Mouse (Mus musculus): ENCODE measurements around the gene Ttll10.
A peak's percentile ranks its signal among the peaks of the same experiment; 100 is the strongest.

Gene Ttll10

DNA sequence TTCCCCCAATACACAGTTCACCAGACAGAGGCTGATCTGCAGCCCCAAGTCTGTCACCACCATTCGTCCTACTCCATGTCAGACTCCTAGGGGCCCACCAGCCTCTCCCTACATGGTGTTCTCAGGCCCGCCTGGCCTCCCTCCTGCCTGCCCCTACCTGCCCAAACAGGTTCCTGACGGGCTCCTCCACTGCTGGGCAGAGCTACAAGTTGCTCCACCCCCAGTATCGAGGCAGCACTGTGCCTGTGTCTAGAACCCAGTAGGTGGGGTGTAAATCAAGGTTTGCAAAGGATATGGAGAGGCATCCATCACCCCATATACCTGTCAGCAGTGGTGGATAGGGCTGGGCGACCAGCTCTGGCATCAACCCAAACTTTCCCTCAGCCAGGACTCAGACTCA is at the start of gene Ttll10:
Gene Ttll10, minus strand, starts transcription at position 154 of the 400 bp plus-strand sequence.
- no peak for DNase-seq (ENCODE audit: low read depth, low spot score)

DNA sequence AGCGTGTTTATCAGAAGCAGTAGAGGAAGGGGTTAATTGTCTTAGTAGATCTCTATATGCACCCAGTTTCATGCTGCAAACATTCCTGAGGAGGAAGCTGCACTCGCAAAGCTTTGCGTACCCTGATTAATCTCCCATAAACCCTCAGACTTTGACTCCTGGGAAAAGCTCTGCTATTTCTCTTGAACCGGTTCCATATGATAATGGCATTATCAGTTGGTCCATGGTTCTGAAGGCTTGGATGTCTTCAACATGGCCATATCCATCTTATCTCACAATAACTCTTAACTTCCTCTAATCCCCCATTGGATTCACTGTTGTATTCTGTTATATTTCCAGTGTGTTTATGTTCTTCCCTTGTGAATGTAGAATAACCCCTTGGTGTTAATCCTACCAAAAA is 44.1 kb upstream of the Ttll10 start:
- DNase-seq (ENCODE audit: low read depth, low spot score): no peak

DNA sequence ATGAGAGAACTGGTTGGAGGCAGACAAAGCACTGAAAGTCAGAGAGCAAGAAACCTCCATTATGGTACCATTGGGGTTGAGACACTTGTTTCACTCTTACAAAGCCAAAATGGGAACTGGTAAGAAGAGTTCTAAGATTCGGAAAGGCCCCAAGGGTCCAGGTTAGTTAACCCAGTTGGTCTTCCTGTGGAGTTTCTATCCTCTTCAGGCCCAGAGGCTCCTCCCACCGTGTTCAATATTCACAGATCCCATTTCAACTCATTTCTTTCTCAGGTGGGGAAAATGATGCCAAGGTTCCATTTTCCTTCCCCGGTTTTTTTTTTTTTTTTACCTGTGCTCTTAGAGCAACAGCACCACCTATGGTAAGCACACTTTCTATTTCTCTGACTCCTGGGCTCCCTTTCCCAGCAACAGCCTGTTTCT is 42.3 kb upstream of the Ttll10 start:
- peak; percentile 8 for DNase-seq (ENCODE audit: low read depth, low spot score)

DNA sequence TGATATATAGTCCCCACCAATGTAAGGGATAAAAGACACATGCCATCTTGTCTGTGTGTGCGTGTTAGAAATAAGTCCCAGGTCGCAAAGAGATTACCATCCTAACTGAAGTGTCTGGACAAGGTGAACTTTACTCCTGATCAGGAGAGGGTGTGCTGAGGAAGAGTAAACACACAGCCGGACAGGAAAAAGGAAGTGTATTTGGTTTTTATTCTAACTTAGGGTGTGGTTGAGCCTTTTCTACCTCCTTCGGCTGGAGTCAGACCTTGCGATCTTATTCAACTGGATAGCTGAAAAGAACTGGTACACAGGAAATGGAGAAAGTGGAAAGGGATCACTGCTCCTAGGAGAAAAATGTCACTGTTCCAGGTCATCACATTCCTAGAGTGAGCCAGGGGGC is 41.3 kb upstream of the Ttll10 start:
- DNase-seq (ENCODE audit: low read depth, low spot score): no peak

DNA sequence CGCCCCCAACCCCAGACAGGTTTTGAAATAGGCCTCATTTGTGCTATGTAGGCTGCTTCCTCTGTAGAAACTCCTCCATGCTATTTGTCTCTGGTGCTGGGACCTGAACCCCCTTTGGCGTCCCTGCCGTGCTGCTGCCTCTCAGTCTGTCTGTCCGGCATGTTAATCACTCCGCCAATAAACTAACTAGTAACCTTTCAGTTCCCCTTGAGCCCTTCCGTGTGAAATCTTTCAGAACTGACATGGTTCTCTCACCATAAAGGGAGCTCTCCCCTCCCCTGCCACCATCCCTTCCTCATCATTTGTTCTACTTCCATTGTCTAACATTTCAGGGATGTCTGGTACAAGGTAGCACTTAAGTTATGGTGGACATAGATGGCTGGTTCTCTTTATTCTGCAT is 40.2 kb upstream of the Ttll10 start:
- DNase-seq (ENCODE audit: low read depth, low spot score): no peak

DNA sequence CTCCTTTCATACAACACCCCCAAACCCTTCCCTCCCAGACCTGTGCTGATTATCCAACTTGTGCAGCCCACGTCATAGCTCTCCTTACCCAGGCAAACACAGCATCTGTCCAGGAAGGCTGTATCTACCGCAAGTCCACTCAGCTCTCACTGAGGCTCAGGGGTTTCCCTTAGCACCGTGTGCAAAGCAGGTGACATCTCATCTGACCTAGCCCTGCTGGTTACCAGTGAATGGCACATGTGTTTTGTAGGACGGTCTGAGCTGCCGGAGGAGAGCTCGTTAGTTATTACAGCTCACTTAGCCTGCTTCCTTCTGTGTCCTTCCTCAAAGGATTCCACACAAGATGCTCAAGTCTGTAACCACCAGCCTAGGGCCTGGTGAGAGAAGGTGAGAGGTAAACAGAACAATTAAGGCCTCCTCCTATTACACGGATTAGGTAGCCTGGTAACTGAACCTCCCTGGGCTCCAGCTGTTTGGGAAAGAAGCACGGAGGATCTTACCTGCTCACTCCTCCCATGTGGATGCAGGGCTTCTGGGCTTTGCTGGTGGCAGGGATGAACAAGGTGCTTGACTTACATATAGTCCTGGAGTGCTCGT is 38.7 kb upstream of the Ttll10 start:
- DNase-seq (ENCODE audit: low read depth, low spot score): no peak

DNA sequence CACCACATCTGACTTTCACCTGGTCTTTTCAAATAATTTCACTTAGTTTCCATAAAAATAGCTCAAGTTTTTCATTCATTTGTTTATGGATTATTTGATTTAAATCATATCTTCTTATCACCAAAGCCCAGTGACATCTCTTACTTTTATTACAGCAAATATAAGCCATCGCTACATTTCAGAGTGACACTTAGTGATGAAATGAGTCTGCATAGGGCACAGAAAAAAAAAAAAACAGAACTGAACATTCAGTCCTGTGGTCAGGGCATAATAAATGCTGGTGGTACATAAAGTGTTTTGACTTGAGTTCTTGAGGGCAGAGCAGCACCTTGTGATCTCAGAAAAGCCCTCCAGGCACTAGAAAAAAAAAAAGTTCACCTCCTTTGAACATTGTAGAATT is 37.0 kb upstream of the Ttll10 start:
- DNase-seq (ENCODE audit: low read depth, low spot score): no peak

DNA sequence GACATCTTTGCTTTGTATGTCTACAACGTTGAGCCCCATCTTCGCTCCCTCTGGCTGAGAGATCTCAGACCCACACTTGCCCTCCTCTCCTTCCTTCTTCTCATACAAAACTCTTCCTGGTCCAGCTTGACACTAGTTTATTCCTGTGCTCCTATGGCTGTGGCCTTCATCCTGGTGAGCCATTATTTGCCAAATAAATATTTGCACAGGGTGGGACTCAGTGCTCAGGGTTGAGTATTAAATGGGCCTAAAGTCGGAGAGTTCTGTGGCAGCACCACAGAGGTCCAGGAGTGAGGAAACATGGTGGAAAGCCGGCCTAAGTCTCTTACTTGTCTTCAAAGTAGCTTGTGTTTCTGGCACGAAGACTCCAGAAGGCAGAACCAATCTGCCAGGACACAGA is 34.5 kb upstream of the Ttll10 start:
- DNase-seq (ENCODE audit: low read depth, low spot score): no peak

DNA sequence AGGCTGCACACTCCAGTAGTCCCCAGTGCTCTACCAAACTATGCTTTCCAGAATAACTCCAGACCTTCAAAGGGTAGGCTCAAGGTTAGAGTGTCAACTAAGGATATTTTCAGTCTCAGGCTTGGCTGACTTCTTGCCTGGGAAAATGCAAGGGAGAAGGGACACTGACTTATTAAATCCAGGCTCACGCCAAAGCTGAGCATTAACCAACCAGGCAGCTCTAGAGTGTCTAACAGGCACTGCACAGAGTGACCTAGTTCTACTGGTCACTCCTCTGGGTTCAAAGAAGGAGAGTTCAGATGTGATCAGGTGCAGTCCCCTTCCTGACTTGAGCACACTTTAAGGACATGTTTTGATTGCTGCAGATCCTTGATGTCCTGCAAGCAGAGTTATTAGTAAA is 33.6 kb upstream of the Ttll10 start:
- no peak for DNase-seq (ENCODE audit: low read depth, low spot score)

DNA sequence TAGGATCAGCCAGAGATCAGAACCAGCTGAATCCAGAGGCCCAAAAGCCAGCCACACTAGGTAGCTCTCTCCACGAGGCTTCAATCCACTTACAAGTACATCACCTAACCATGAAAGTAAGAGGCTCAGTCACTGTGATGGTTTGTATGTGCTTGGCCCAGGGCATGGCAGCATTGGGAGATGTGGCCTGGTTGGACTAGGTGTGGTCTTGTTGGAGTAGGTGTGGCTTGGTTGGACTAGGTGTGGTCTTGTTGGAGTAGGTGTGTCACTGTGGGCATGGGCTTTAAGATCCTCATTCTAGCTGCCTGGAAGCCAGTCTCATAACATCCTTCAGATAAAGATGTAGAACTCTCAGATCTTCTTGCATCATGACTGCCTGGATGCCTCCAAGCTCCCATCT is 32.0 kb upstream of the Ttll10 start:
- no peak for DNase-seq (ENCODE audit: low read depth, low spot score)

DNA sequence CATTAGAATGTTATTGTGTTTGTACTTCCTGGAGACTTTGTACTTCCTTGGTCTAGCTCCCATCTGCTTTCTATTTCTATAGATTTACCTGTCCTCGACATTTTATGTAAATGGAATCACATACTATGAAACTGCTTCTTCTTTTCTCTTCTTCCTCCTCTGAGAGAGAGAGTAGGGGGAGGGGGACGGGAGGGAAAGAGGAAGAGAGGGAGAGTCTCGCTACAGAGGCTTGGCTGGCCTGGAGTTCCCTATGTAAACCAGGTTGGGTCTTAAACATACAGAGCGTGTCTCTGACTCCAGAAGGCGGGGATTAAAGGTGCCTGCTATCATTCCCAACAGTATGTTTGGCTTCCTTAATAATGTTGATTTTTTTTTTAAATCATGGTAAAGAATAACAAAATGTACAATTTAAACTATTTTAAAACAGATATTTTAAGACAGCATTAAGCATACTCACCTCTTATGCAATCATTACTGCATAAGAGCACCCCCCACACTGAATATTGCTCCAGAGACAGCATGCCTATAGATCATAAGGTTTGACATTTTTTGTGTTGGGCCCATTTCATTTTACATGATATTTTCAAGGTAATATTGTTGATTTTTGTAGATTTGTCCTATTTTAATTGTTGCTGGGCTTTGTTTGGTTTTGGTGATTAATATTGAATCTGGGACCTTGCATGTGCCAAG is 28.3 kb upstream of the Ttll10 start:
- DNase-seq (ENCODE audit: low read depth, low spot score): no peak

DNA sequence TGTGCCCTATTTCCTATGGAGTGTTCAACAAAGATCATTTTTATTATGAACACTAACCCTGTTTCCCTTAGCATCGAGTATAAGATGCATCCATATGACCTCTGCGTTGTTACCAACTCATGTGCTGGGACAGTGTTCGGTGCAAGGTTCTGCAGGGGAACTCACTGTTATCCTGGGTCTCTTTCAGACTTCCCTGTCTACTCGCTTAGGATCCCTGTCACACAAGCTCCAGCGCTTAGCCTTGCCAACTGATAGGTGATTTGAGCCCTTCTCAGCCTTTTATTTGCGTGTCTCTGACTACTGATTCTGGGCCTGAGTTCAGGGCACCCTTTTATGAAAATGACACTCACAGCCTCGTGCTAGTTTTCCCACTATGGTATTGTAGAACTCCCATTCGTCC is 26.0 kb upstream of the Ttll10 start:
- DNase-seq (ENCODE audit: low read depth, low spot score): no peak

DNA sequence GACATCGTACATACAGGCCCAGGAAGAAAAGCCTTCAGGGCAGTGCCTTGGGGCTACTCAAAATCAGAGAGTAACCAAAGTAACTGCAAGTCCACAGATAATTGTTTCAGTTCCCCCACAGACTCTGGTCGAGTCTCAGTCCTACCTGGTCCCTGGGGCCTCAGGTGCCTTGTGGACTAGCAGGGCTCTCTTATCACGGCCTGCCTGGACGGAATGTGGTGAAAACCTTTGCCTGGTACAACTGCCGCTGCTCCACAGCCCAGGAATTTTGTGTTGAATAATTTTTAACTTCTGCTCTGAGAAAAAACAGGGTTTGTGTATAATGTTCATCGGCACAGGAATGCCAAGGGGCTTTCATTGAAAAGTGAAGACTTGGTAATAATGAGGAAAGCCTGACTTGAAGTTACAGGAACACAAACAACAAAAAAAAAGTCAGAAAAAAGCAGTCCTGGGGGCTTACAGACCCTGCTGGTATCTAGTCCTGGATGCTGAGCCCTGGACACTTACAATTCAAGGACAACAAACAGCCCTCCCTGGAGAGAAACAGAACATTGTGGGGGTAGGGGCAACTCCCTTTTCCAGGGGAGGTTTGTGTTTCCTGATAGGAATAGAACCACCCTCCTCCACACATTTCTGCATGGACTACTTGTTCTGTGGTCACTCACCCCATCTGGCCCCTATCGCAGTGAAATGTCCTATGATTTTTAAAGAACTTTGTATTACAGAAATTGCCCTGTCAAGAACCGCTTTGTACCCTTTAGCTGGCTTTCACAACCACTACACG is 25.1 kb upstream of the Ttll10 start:
- no peak for DNase-seq (ENCODE audit: low read depth, low spot score)

DNA sequence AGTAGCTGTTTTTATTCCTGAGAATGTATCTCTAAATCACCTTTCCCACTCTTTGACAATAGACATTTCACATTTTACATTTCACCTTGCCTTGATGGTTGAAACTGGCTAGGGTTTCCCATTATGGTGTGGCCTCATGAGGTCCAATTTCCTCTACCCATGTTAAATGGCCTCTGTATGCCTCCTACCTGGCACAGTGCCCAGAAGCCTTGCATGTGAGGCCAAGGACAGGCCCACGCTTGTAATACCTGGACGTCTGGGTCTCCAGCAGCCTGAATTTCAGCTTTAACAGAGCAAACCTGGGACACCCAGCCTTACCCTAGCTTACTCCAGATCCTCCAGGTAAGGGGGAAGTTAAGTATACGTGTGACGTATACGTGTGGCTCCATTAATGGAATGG is 24.1 kb upstream of the Ttll10 start:
- DNase-seq (ENCODE audit: low read depth, low spot score): peak; percentile 5

DNA sequence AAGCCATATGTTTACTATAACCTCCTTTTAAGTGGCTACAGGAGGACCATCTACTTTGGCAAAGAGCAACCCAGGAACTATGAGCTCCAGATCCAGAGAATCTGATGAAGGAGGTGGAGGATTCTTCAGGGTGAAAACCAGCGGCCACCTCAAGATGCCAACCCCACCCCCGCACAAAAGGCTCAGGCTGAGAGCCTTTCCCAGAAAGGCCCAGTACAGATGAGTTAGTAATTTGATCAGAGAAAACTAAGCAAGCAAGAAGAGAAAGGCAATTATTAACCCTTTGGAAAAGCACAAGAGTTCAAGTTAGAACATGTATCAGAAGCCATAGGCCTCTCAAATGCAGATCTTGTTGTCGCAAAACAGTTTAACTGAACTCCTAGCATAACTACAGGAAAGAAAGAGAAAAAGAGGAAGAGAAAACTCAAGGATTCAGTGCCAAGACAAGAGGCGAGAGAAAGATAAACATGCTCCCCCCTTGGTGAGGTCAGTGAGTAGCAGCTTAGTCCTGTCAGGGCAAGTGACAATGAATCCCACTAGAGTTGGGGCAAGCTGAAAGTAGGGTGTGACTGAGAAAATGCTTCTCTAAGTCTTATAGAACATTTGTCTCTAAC is 23.5 kb upstream of the Ttll10 start:
- DNase-seq (ENCODE audit: low read depth, low spot score): no peak

DNA sequence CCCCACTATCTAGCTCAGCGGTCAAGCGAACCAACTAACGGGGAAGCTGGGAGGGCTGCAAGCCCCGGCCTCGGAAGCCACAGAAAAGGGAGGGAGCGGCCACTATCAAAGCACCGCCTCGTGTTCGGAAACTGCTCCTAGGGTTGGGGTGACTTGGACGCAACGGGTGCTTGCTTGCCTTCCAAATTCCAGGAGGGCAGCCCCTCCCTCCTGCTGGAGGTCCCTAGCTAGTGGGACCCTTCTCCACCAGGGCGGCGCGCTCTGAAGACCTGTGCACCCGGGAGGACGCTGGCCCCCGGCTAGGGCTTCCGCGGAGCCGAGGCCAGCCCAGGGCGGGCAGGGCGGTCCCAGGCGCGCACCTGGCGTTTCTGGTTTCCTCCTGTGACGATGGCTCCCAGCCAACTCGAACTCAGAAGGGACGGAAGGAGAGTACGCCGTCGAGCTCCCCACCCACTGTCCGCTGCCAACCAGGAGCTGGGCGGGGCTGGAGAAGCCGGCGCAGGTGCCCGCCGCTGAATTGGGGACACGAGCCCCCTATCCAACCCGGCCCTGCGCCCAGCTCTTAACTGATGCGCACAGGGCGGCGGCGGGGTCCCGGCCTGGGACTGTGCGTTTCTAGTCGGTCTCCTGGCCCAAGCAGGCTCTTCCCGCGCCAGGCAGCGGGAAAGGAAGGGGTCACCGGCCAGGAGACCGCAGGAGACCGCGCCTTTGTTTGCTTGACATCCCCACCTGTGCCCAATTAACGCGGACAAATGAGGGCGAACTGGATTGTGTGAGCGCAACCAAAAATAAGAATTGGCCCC is 18.5 kb upstream of the Ttll10 start:
- DNase-seq (ENCODE audit: low read depth, low spot score): no peak

DNA sequence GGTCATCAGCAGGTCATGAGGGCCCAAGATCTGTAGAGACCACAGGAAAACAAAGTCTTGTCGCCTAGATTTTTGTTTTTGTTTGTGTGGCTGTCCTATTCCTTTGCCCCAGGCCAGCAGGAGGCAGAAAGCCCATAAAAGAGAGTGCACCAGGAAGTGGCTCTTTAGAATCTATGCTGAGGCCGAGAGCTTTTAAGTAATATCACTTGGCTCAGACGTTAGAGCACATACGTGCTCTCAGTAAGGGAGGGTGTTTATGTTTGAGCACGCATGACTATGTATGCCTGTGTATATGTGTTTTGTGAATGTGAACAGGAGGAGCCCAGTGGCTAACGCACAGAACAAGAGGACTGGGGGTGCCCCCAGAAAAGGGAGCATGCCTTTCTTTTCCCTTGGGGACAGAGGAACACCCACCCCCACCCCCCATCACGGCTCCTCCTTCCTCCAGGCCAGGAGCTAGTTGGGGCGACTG is 17.7 kb upstream of the Ttll10 start:
- no peak for DNase-seq (ENCODE audit: low read depth, low spot score)

DNA sequence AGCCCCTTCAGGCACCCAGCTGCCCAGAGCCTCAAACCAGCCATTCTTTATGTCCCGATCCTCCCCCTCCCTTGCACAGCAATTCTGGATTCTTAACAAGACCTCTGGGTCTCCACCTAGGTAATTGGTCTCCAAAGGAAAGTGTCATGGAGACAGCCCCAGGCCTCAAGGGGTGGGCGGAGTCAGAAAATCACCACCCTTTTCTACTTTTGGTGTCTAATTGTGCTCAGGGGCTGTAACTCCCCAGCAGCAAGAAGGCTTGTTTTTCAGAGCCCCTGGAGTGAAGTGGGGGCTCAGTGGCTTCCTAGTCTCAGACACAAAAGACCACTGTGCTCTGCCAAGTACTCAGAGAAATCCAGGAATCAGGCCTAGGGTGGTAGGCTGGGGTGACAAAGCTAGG is 11.5 kb upstream of the Ttll10 start:
- DNase-seq (ENCODE audit: low read depth, low spot score): no peak

DNA sequence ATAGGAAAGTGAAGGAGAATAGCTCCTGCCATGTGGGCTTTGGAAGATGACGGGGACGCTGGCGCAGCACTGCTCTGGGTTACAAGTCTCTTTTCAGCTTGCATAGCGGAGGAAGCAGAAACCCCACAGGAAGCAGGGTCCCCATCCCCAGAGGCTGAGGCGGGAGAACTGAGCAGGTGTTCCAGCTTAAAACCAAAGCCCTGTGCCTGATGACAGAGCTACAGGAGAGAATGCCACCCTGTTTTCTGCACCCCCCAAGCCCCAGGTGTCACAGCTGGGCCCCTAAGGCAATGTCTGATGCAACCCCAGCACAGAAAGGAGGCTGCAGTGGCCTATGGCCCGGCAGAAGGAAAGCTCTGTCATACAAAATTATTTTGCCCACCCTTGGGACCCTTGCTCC is 11.1 kb upstream of the Ttll10 start:
- DNase-seq (ENCODE audit: low read depth, low spot score): no peak

DNA sequence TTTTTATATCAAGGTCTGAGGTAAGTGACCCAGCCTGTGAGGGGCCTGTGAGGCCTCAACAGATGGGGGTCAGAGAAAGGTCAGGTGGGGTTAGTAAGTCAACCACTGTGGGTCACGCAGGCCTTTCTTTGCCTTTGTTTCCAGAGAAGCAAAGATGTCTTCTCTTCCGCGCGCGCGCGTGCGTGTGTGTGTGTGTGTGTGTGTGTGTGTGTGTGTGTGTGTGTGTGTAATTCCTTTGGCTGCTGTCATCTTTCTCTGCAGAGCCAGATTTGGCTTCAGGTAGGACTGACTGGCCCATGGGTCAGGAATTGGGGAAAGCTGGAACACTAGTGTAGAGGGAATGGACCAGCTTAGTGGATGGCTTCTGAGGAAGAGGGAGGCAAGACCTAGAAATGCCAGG is 10.5 kb upstream of the Ttll10 start:
- no peak for DNase-seq (ENCODE audit: low read depth, low spot score)

DNA sequence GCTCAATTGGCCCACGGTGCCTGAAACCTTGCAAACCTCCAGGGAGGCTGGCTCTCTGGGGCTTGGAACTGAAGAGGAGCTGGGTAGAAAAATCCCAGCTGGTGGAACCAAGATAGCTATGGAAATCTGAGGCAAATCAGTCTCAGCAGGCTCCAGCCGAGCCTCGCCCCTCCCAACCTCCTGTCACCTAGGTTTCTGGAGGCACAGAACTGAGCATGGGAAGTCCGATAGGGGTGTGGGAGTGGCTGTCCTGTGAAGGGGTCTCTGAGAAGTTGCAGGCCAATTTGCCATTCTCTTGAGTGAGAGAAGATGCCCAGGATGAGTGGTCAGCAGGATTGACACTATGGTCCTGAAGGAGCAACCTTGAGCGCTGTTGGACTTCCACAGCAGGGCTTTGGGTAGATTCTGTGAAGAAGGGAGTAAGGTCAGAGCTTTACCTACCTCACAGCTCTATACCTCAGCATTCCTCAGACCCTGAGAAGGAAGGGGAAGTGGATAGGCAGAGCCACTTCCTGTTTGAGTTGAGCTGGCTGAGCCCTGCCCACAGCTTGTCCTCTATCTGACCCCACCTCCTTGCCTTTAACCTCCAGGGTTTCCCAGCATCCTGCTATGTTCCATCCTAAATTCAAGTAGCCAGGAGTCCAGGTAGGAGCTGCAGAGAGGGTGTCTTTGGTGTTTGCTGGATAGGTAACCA is 8.2 kb upstream of the Ttll10 start:
- peak; percentile 16 for DNase-seq (ENCODE audit: low read depth, low spot score)
